Mouse (Mus musculus): ENCODE measurements at regions not wholly inside any gene's neighbourhood (a gene's known extent, or its start where the extent isn't known, plus 50 kb on each side); places are given as distances from the start of the nearest gene placed in this dataset.

DNA sequence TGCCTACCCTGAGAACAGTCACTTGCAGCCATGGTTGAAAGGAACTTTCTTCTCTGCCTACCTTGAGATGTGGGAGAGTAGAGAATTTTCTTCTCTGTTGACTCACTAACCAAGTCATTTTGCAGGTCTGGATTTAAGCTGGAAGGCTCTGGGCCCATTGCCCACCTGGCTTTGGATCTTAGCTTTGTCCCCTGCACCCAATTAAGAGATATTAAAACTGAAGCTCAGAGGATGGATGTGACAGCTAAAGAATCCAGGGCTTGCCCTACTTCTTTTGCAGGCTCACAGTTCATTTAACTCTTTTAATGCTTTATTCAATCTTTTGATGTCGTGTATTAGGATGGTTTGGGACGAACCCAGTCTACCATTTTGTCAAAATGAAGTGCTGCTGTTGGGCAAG, 58.8 kb upstream of the Gnao1 start:
- Histone ChIP-seq H3K9ac (ENCODE audit: low read length) (no peak overlapping the region), H3K27me3 (ENCODE audit: control insufficient read depth, insufficient read depth, low read length) (no peaks in the 10 kb centered on the region), H3K4me1 (replicated peaks; ENCODE audit: control insufficient read depth, insufficient read depth) (no peaks in the 10 kb centered on the region), H3K9me3 (ENCODE audit: control insufficient read depth, low read length) (no peaks in the 10 kb centered on the region), H3K4me3 (ENCODE audit: low read depth, low read length) (no peak overlapping the region), H3K4me2 (replicated peaks; ENCODE audit: low read depth) (no peak overlapping the region), H3K27ac (replicated peaks) (no peak overlapping the region), H3K36me3 (ENCODE audit: control insufficient read depth, insufficient read depth, low read length) (no peaks in the 10 kb centered on the region)
- ATAC-seq (ENCODE audit: low FRiP score, low TSS enrichment) (no peak), DNase-seq (ENCODE audit: low spot score) (no peak)
- WGBS, result 84% methylated on average over 2 of the region's 2 CpGs
- TF ChIP-seq EP300 (optimal IDR thresholded peaks at IDR 0.05) (no peak), CTCF (IDR thresholded peaks at IDR 0.05; ENCODE audit: low read depth) (no peak)

DNA sequence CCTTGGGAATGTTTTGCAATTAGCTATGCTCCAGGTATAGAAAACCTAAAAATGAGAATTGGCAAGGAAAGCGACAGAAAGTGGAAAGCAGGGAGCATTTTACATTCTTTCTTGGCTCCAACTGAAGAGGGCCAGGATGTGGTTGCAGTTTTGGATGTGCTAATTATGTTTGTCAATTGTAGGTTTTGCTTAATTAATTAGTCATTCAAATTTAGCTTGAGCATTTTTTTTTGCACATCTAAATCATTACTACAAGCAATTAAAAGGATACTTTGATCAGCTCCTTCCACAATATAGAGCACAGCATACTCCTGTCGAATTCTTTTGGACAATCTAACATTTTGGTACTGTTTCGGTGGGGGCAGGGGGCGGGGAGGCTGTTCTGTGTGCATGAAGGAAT, 53.8 kb upstream of the Gnao1 start:
- Histone ChIP-seq H3K9ac (ENCODE audit: low read length) (no peak overlapping the region), H3K36me3 (ENCODE audit: control insufficient read depth, insufficient read depth, low read length) (no peaks in the 10 kb centered on the region), H3K27ac (replicated peaks) (no peak overlapping the region), H3K4me3 (ENCODE audit: low read depth, low read length) (no peak overlapping the region), H3K9me3 (ENCODE audit: control insufficient read depth, low read length) (no peaks in the 10 kb centered on the region), H3K27me3 (ENCODE audit: control insufficient read depth, insufficient read depth, low read length) (no peaks in the 10 kb centered on the region), H3K4me1 (replicated peaks; ENCODE audit: control insufficient read depth, insufficient read depth) (no peaks in the 10 kb centered on the region), H3K4me2 (replicated peaks; ENCODE audit: low read depth) (no peak overlapping the region)
- no peak for TF ChIP-seq CTCF (IDR thresholded peaks at IDR 0.05; ENCODE audit: low read depth)
- TF ChIP-seq EP300 (optimal IDR thresholded peaks at IDR 0.05), result no peak
- ATAC-seq (ENCODE audit: low FRiP score, low TSS enrichment) (no peak), DNase-seq (ENCODE audit: low spot score) (no peak)
- WGBS, result 91% methylated on average over 4 of the region's 4 CpGs

All from stomach, postnatal 0 days (tissue).